Mouse (Mus musculus): ENCODE measurements around the gene Rb1. TPM values are rescaled to one million over a fixed set of nuclear protein-coding genes. Genes with fewer than 3 reads are reported as not detected.

The Rb1 gene
- polyA plus RNA-seq, 1 experiment from 2014 or later: 30.2 TPM

GRCm38 (mm10) chr14:73354700-73355099 is 29.1 kb upstream of the Rb1 start:
- ATAC-seq (replicated peaks): no peak
- no peak overlapping the region for H3K4me3 ChIP-seq
- no peak overlapping the region for H3K9ac ChIP-seq
- H3K9me3 ChIP-seq: no peaks in the 10 kb centered on the region
- H3K27ac ChIP-seq: no peak overlapping the region
- no peaks in the 10 kb centered on the region for H3K4me1 ChIP-seq
- H3K36me3 ChIP-seq (replicated peaks): peaks cover 18% of the 10 kb centered on the region
- H3K4me2 ChIP-seq: no peak overlapping the region
- 94% methylated on average over 8 of the region's 8 CpGs for WGBS
- no peaks in the 10 kb centered on the region for H3K27me3 ChIP-seq (replicated peaks)

GRCm38 (mm10) chr14:73351118-73351517 is 25.5 kb upstream of the Rb1 start:
- no peaks in the 10 kb centered on the region for H3K27me3 ChIP-seq (replicated peaks)
- ATAC-seq (replicated peaks): no peak
- no peak overlapping the region for H3K27ac ChIP-seq
- H3K4me3 ChIP-seq: no peak overlapping the region
- H3K9me3 ChIP-seq: no peaks in the 10 kb centered on the region
- H3K36me3 ChIP-seq (replicated peaks): no peaks in the 10 kb centered on the region
- H3K9ac ChIP-seq: no peak overlapping the region
- no peak overlapping the region for H3K4me2 ChIP-seq
- 95% methylated on average over 5 of the region's 5 CpGs for WGBS
- H3K4me1 ChIP-seq: no peaks in the 10 kb centered on the region

GRCm38 (mm10) chr14:73350029-73350428 is 24.4 kb upstream of the Rb1 start:
- Histone ChIP-seq H3K9me3 (no peaks in the 10 kb centered on the region), H3K27me3 (replicated peaks) (no peaks in the 10 kb centered on the region), H3K36me3 (replicated peaks) (no peaks in the 10 kb centered on the region), H3K4me2 (no peak overlapping the region), H3K9ac (no peak overlapping the region), H3K4me1 (no peaks in the 10 kb centered on the region), H3K4me3 (no peak overlapping the region), H3K27ac (no peak overlapping the region)
- WGBS: 35% methylated on average over 1 of the region's 1 CpGs
- no peak for ATAC-seq (replicated peaks)

- no peak overlapping the region for H3K4me2 ChIP-seq
- 58% methylated on average over 7 of the region's 7 CpGs for WGBS
- no peaks in the 10 kb centered on the region for H3K27me3 ChIP-seq (replicated peaks)
- ATAC-seq (replicated peaks): no peak
- no peak overlapping the region for H3K27ac ChIP-seq
- no peak overlapping the region for H3K4me3 ChIP-seq
- H3K4me1 ChIP-seq: no peaks in the 10 kb centered on the region
- no peak overlapping the region for H3K9ac ChIP-seq
- H3K36me3 ChIP-seq (replicated peaks): no peaks in the 10 kb centered on the region
- no peaks in the 10 kb centered on the region for H3K9me3 ChIP-seq
Observed at GRCm38 (mm10) chr14:73349061-73349670, 23.5 kb upstream of the Rb1 start.

GRCm38 (mm10) chr14:73347302-73347701 is 21.7 kb upstream of the Rb1 start:
- Histone ChIP-seq H3K4me2 (no peak overlapping the region), H3K27me3 (replicated peaks) (no peaks in the 10 kb centered on the region), H3K36me3 (replicated peaks) (no peaks in the 10 kb centered on the region), H3K9ac (no peak overlapping the region), H3K27ac (no peak overlapping the region), H3K4me1 (no peaks in the 10 kb centered on the region), H3K9me3 (no peaks in the 10 kb centered on the region), H3K4me3 (no peak overlapping the region)
- no peak for ATAC-seq (replicated peaks)
- WGBS: 92% methylated on average over 9 of the region's 9 CpGs

GRCm38 (mm10) chr14:73345614-73346013 is 20.0 kb upstream of the Rb1 start:
- H3K4me3 ChIP-seq: no peak overlapping the region
- H3K36me3 ChIP-seq (replicated peaks): no peaks in the 10 kb centered on the region
- H3K4me2 ChIP-seq: no peak overlapping the region
- no peaks in the 10 kb centered on the region for H3K9me3 ChIP-seq
- no peaks in the 10 kb centered on the region for H3K27me3 ChIP-seq (replicated peaks)
- no peak overlapping the region for H3K27ac ChIP-seq
- no peaks in the 10 kb centered on the region for H3K4me1 ChIP-seq
- no peak for ATAC-seq (replicated peaks)
- no peak overlapping the region for H3K9ac ChIP-seq
- WGBS: 92% methylated on average over 4 of the region's 4 CpGs

GRCm38 (mm10) chr14:73340051-73340755 is 14.6 kb upstream of the Rb1 start:
- H3K4me1 ChIP-seq: peaks cover 3% of the 10 kb centered on the region; the same call in 1 of the 2 replicates
- ATAC-seq (replicated peaks): no peak
- H3K9me3 ChIP-seq: no peaks in the 10 kb centered on the region
- H3K27ac ChIP-seq: no peak overlapping the region
- H3K4me2 ChIP-seq: no peak overlapping the region
- H3K4me3 ChIP-seq: no peak overlapping the region
- H3K9ac ChIP-seq: no peak overlapping the region
- no peaks in the 10 kb centered on the region for H3K36me3 ChIP-seq (replicated peaks)
- WGBS: 66% methylated on average over 6 of the region's 6 CpGs
- no peaks in the 10 kb centered on the region for H3K27me3 ChIP-seq (replicated peaks)

GRCm38 (mm10) chr14:73339615-73340014 is 14.0 kb upstream of the Rb1 start:
- WGBS: 85% methylated on average over 3 of the region's 3 CpGs
- no peak for ATAC-seq (replicated peaks)
- Histone ChIP-seq H3K9ac (no peak overlapping the region), H3K36me3 (replicated peaks) (no peaks in the 10 kb centered on the region), H3K9me3 (no peaks in the 10 kb centered on the region), H3K27ac (no peak overlapping the region), H3K27me3 (replicated peaks) (no peaks in the 10 kb centered on the region), H3K4me1 (peaks cover 4% of the 10 kb centered on the region; the same call in 1 of the 2 replicates), H3K4me2 (no peak overlapping the region), H3K4me3 (no peak overlapping the region)

GRCm38 (mm10) chr14:73336316-73337080 is 10.9 kb upstream of the Rb1 start:
- ATAC-seq (replicated peaks): no peak
- Histone ChIP-seq H3K27me3 (replicated peaks) (no peaks in the 10 kb centered on the region), H3K9me3 (no peaks in the 10 kb centered on the region), H3K36me3 (replicated peaks) (no peaks in the 10 kb centered on the region), H3K27ac (no peak overlapping the region), H3K4me2 (no peak overlapping the region), H3K9ac (no peak overlapping the region), H3K4me1 (peaks cover 4% of the 10 kb centered on the region; the same call in 1 of the 2 replicates), H3K4me3 (no peak overlapping the region)
- 85% methylated on average over 6 of the region's 6 CpGs for WGBS

- no peaks in the 10 kb centered on the region for H3K36me3 ChIP-seq (replicated peaks)
- no peak overlapping the region for H3K4me3 ChIP-seq
- H3K4me1 ChIP-seq: peaks cover 4% of the 10 kb centered on the region; the same call in 1 of the 2 replicates
- H3K27me3 ChIP-seq (replicated peaks): no peaks in the 10 kb centered on the region
- no peak overlapping the region for H3K9ac ChIP-seq
- 55% methylated on average over 22 of the region's 22 CpGs for WGBS
- no peak overlapping the region for H3K27ac ChIP-seq
- no peaks in the 10 kb centered on the region for H3K9me3 ChIP-seq
- ATAC-seq (replicated peaks): no peak
- peak overlapping the region; percentile 3; the same call in 1 of the 2 replicates for H3K4me2 ChIP-seq
Observed at GRCm38 (mm10) chr14:73334926-73335805, 9.5 kb upstream of the Rb1 start.

- peaks cover 4% of the 10 kb centered on the region; the same call in 1 of the 2 replicates for H3K4me1 ChIP-seq
- no peak overlapping the region for H3K4me2 ChIP-seq
- no peak overlapping the region for H3K9ac ChIP-seq
- no peak for ATAC-seq (replicated peaks)
- H3K27me3 ChIP-seq (replicated peaks): no peaks in the 10 kb centered on the region
- H3K36me3 ChIP-seq (replicated peaks): no peaks in the 10 kb centered on the region
- no peak overlapping the region for H3K4me3 ChIP-seq
- H3K9me3 ChIP-seq: no peaks in the 10 kb centered on the region
- no peak overlapping the region for H3K27ac ChIP-seq
- 98% methylated on average over 3 of the region's 3 CpGs for WGBS
Observed at GRCm38 (mm10) chr14:73333880-73334279, 8.3 kb upstream of the Rb1 start.

- Histone ChIP-seq H3K4me1 (peaks cover 11% of the 10 kb centered on the region), H3K4me3 (no peak overlapping the region), H3K36me3 (replicated peaks) (no peaks in the 10 kb centered on the region), H3K27me3 (replicated peaks) (no peaks in the 10 kb centered on the region), H3K9ac (no peak overlapping the region), H3K27ac (no peak overlapping the region), H3K4me2 (no peak overlapping the region), H3K9me3 (no peaks in the 10 kb centered on the region)
- no peak for ATAC-seq (replicated peaks)
- WGBS: 90% methylated on average over 4 of the region's 4 CpGs
Observed at GRCm38 (mm10) chr14:73331386-73331785, 5.8 kb upstream of the Rb1 start.
